Mouse (Mus musculus) T-helper 1 cell (primary cell): ENCODE measurements at regions not wholly inside any gene's neighbourhood (a gene's known extent, or its start where the extent isn't known, plus 50 kb on each side); places are given as distances from the start of the nearest gene placed in this dataset.
"Not testable (repeated sequence)": the region's sequence is repeated elsewhere in the genome, so short reads cannot be mapped to it uniquely, and the experiment has no call there.

Source experiments
- in situ Hi-C: fragments of 300-600 bp; cut with MboI, MseI; formaldehyde crosslinking; loops from one replicate; pipeline ENCODE4 v1.15.1; 2025; ENCODE audit warnings: high pct_unique_total_duplicates

DNA sequence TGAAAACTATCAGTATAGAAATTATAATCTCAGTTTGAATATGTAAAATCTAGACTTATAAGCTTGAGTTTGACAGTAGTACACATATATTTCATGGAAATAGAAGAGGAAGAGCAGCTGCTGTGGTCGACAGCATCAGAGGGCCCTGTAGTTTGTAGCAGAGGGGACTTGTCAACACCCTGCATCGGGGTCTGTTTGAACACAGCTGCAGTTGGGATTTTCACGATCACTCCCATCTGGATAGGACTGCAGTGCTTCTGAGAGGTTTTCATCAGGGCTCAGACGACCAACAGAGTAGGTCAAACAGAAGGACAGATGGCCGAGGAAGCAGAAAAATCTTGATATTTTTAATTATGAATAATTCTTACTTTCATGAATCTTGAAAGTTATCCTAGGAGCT, 523.8 kb downstream of the Tpm3-rs7 start:
- in situ Hi-C loops = no loop called here

GRCm38 (mm10) chr14:113847836-113848235, 533.4 kb downstream of the Tpm3-rs7 start:
- in situ Hi-C loops = not testable (repeated sequence)

- in situ Hi-C loops = no loop called here
Measured at GRCm38 (mm10) chr14:113852988-113853387, 538.6 kb downstream of the Tpm3-rs7 start.

DNA sequence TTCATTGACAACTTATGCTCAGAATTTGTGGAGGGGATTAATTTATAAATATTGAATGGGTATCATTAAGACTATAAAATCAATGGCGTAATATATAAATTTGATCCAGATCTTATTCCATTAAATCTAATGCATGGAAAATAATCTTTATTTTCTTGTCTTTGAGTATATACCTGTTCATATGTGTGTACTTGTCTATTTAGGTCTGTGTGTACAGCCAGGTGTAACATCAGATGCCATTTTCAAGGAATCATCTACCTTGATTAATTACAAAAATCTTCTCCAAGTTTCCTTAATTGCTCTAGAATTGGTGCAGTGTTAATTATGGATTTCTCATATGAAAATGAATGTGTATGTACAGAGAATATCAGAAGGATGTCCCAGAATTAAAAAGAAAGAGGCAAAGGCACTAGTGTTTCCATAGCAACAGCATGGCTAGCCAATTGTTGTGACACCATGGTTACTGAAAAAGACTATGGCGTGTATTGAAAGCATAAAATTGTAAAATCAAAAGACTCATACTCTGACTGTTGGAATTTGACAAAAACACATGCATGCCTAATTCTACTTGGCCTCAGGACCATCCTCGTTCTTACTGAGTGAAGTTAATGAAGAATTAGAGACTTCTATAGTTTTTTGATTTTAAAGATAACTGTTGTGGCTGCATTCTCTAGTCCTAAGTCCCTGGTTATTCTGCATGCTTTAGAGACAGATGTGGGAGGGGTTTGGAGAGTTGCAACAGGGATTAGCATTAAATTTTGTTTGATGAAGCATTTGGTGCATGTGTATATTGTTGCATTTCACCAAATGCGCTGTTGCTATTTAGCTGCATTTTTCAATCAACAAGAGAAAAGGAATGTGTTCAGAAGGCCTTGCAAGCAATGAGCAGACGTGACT, 553.0 kb downstream of the Tpm3-rs7 start:
- in situ Hi-C loops = no loop called here

DNA sequence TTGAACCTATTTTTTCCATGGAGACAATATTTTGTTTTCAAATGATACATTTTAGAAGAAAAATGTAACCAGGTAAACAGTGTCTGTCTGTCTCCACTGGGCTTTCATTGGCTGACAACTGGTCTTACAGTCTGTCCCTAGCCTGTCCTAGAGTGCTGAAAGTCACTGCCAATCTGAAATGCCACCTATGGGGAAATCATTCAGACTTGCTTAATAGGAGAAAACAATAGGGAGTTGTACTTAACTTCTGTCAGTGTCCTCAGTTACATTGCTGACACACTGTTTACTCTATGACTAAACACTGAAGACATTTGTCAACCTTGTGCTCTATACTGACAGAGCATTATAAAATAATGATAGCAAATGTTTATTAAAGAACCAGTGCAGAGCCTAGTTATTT, 569.2 kb downstream of the Tpm3-rs7 start:
- in situ Hi-C loops = loop anchor here (10.0 kb wide), 1 partner anchor 241 kb away; no protein-coding TSS in a partner anchor

- in situ Hi-C loops = loop anchor here (10.0 kb wide), 1 partner anchor 238 kb away; no protein-coding TSS in a partner anchor
Measured at GRCm38 (mm10) chr14:113886925-113887871, 572.8 kb downstream of the Tpm3-rs7 start.

GRCm38 (mm10) chr14:113930779-113931178, 616.4 kb downstream of the Tpm3-rs7 start:
- in situ Hi-C loops = no loop called here

DNA sequence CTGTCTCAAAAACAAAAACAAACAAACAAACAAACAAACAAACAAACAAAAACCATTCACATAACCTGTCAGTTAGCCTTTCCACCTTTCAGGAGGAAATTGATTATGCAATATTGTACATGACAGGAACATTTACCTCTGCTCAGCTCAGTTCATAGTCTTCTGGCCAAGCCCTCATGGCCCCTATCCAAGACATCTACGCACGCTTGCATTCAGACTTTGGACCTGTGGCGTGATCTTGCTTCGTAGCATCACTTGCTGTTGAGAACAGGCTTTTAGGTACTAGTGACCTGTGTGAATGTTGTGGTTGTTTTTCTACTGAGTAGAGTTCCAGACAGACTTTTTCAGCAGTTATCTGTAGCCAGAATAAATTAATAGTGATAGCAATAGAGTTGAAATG, 619.4 kb downstream of the Tpm3-rs7 start:
- in situ Hi-C loops = no loop called here
